Mouse (Mus musculus): ENCODE measurements around the gene Nudt16l1.

The Nudt16l1 gene

DNA sequence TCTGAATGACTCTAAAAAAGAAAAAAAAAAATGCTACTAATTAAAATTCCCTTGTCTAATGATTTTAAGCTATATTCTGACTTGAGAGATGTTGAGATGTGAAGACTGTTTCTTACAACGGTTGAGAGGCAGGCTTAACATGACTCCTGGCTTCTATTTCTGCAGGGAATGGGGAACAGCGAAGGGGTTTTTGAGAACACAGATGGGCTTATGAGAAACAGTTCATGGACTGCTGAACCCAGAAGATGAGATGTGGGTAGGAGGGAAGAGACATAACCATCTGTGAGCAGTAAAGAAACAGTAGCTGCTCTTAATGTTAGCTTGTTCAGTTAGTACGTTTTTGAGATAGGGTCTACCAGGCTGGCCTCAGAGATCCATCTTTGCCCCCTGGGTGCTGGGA, 18.0 kb downstream of the Nudt16l1 start:
- no peak for DNase-seq (ENCODE audit: inconsistent ontology term)

DNA sequence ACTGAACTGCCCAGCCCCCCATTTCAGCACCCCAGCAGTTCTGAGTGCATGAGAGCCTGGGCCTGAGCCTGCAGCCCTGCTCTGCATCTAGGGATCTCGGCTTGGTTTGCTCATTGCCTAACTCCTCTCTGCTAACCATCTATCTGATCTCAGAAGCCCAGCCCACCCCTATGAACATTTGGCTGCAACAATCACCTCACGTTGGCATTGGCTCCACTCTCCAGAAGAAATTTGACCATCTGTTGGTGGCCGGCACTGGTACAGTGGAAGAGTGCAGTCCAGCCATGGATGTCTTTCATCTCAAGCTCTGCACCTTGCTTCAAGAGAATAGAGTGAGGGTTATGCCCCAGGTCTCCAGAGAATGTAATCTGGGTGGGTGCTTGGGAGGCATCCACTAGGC, 18.9 kb downstream of the Nudt16l1 start:
- DNase-seq (ENCODE audit: inconsistent ontology term): no peak

DNA sequence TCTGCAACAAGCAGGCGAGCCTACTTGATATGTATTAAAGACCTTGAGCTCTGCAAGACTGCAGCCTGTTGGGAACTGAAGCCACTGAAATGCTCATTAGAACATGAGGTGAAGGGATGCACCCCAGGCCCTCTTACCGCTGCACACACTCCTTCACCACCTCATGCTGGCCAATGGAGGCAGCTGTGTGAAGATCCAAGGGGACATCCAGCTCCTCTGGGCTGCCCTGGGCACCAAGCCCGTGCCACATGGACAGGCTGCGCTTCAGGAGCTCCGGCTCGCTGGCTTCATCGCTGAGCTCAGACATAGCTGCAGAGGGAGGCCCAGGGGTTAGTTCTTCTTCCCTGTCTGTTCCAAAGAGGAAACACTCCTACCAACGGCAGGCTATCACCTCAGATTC, 21.7 kb downstream of the Nudt16l1 start:
- no peak for DNase-seq (ENCODE audit: inconsistent ontology term)

DNA sequence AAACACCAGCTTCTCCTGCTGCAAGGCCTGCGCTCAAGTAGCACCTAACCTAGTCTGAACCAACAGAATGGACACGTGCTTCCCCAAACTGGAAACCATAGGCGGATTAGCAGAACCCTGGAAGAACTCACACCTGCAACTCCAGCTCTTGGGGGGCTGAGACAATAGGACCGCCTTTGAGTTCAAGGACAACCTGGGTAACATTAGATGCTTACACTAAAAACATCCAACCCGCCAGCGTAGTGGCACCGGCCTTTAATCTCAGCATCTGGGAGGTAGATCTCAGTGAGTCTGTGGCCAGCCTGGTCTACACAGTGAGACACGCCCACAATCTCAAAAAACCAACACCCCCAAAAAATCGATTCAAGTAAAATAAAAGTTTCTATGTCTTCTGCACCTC, 24.8 kb downstream of the Nudt16l1 start:
- DNase-seq (ENCODE audit: inconsistent ontology term): no peak

DNA sequence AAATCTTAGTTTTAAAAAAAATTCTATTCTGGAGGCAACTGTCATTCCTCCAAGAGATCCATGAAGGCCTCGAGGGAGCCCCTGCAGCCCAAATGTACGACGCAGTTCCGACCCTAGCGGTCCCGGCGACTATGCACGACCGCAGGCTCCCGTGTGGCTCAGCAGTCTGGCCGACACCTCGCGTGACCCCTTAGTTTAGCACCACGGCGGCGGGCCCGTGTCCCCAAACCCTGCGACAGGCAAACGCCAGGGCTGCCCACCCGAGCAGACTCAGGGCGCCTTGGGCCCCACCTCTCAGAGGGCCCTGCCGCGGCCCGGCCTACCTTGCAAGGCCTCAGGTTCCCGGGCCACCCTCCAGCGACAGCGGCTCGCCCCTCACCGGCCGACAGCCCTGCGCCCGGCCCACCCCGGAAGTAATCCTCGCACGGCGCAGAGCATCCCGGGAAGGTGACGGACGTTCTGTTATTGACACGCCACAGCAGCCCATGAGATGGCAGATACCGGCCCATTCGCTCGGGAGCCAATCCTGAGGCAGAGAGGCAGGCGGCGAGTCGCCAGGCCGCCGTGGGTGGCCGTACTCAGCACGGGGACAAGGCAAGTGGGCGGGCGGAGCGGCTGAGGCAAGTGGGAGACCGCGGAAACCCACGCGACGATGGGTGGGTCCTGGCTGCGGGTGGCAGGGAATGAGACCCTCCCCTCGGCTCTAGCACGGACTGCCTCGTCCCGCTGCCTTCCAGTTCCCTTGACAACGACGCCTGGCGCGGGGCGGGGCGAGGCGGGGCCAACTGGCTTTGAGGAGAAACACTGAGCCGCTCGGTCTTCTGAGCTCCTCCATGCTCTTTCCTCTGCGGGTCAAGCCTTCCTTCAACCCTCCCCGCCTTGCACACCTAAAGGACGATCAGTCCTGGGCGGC, 25.5 kb downstream of the Nudt16l1 start, which contains the start of gene Anks3:
Gene Anks3 (minus strand): TSS at position 409 of the 913 bp plus-strand sequence.
- peak; percentile 99 for DNase-seq (ENCODE audit: inconsistent ontology term)

DNA sequence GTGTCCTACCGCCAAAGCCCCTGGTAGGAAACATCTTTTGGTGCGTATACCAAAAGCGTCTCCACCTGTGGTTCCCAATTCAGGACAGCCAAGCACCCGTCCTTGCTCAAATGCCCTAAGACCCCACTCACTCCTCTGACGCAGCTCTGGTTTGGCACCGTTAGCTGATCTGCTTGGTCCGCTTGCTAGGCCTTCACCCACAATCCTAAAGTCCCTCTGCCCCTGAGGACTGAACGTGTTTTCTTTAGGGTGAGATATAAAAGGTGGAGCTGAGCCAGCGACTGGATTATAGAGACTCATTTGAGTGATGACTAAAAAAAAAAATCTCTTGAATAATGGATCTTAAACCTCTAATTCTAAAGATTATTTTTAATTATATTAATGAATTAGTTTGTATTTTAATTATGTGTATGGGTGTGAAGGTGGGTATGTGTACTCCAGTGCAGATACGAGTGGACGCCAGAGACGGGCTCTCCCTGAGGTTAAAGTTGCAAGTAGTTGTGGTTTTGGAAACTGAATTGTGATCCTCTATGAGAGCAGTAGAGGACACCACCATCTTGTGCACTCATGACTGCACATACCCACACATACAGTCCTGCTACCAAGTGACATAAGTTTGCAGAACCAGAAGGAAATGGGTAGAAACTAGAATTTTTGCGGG, 26.3 kb downstream of the Nudt16l1 start:
- DNase-seq (ENCODE audit: inconsistent ontology term): no peak

DNA sequence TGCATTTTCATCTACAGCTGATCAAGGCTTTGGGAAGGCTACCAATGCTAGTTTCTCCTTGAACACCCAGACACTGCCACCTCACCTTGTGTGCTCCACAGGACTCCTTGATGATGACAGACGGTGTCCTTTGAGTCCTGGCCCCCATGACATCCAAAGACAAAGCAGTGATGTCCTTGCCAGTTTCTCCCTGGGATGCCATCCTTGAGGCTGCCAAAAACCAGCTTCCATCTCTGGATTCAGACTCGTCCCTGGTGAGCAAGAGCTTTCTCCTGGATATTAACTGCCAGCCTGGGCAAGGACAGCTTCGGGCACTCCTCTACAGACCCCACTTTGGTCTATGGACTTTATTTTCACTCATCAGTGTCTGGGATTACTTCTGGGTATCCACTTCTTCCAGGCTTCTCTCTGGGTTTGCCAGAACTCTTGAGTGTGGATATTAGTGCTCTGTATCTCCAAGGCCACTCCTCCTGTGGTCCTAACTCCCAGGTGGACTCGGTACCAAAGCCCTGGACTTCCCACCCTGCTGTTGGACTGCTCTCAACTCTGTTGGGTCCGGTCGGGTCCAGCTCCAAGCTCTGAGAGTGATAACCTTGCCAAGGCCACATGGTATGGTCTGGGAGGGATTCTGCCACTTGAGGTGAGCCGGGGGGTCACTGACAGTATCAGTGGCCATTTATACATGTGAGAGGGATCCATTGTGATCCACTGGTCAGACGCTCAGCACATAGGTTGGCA, 27.0 kb downstream of the Nudt16l1 start:
- no peak for DNase-seq (ENCODE audit: inconsistent ontology term)

DNA sequence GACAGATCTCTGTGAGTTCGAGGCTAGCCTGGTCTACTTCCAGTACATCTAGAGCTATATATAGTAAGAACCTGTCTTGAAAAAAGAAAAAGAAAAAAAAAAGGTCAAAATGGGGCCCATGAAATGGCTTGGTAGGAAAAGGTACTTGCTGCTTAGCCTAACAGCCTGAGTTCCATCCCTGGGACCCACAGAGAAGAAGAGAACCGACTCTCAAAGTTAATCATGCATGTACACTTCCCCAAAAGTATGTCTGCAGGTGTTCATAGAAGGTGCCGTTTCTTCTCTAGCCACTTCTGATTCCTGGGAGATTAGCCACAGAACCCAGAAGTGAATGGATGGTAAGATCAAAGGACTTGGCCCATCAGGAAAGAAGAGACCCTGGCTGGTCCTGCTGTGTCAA, 29.9 kb downstream of the Nudt16l1 start:
- DNase-seq (ENCODE audit: inconsistent ontology term): no peak

DNA sequence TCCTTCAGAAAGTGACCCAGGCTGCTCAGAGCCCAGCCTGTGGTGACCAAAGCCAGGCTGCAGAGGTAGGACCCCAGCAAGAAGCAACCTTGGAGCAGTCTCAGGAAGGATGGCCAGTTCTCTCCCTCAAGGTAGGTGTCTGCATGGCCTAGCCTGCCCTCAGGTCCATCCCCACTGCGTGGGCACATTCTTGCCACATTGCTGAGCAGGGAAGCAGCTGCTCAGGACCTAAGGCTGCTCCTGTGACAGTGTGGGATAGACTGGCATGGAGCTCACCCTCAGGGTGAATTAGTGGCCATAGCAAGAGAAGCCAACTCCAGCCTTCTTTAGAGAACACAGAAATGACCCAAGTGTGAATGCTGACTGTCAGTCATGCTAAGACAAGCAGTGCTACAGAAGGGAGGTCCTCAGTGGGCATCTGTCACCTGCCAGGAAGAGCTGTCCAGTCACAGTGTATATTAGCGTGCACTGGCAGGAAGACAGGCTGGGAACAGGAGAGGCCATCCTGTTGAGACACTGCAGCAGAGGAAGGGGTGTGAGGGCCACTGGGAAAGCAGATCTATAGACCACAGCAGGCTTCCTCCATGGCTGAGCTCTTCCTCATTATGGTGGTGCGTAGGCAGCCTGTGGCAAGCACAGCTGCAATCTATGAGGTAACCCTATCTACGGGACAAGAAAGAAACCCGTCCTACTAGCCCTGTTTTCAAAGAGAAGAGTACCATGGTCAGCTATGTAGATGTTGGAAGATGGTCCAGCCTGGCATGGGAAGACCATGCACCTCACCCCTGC, 30.7 kb downstream of the Nudt16l1 start:
- DNase-seq (ENCODE audit: inconsistent ontology term): no peak

DNA sequence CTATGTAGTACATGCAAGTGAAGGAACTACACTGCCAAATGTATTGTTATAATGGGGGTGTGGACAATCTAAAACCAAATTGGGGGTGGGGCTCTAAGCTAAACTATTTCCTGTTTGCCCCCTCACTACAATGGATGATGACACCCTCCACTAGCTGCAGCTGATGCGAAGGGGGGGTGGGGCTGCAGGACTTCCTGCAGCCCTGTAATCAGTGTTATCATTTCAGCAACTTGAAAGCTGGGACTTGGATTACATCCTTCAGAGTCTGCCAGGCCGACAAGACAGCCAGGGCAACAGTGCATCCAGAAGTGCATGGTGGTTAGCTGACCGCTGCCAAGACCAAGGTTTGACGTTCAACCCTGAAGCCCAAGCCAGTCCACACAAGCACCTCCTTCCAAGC, 33.1 kb downstream of the Nudt16l1 start:
- DNase-seq (ENCODE audit: inconsistent ontology term): no peak

DNA sequence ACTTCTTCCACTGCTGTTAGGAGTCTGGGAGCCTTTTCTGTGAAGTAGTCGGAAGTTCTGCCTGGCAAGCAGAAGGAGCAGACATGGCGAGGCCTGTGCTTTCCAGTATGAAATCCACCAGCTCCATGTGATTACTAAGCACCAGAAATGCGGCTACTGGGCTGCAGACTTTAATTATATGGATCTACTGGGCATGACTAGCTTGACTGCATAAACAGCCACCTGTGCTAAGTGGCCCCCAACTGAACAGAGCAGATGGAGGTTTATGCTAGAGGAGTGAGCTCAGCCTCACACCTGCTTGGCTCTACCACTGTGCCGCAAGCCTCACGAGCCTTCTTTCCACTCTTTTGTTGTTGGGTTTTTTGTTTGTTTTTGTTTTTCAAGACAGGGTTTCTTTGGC, 36.0 kb downstream of the Nudt16l1 start:
- no peak for DNase-seq (ENCODE audit: inconsistent ontology term)

DNA sequence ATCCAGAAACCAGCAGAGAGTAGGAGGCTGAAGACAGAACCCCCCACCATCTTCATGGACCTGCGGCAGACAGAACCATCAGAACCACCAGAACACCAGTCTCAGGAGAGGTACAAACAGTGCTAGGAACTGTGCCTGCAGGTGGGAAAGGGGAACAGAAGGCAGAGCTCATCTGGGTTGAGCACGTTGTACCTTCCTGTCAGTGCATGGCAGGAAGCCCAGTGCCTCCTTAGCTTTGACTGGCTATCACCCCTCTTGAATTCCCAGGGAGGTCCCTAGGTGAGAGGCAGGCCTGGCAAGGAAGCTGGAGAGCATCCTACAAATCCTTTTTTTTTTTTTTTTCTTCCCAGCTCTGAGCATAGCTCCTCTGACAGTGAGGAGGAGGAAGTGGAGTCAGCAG, 37.6 kb downstream of the Nudt16l1 start:
- no peak for DNase-seq (ENCODE audit: inconsistent ontology term)

DNA sequence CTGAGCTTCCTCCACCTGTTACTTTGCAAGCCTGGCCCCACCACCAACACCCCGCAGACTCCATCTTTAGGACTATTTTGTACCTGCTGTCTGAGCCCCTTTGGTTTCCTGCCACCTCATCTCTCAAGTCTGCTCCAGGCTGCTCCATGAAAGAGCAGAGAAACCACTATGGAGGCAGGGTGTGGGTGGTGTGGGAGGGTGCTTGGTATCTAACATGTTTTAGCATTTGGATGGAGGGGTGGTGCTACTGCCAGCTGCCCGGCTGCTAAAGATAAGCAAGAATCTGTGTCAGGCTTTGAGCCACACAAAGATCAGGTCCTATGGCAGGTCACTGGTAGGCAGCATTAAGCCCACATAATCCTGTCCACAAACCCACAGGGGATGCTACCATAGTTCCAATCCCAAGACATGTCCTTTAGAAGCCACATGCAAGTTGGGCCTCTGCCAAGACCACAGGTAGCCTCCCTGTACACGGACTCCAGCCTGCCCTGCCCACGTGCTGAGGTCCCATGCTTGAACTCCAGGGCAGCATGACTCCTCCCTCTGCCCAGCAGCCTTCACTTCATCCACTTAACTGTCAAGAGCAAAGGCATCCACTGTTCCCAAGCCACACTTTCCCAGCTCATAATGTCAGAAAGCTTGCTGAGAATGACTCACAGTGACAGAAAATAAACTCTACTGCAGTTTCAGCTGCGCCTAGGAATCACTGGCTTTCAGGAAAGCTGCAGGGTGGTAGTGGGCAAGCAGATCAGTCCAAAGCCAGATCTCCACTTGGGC, 39.9 kb downstream of the Nudt16l1 start:
- no peak for DNase-seq (ENCODE audit: inconsistent ontology term)

DNA sequence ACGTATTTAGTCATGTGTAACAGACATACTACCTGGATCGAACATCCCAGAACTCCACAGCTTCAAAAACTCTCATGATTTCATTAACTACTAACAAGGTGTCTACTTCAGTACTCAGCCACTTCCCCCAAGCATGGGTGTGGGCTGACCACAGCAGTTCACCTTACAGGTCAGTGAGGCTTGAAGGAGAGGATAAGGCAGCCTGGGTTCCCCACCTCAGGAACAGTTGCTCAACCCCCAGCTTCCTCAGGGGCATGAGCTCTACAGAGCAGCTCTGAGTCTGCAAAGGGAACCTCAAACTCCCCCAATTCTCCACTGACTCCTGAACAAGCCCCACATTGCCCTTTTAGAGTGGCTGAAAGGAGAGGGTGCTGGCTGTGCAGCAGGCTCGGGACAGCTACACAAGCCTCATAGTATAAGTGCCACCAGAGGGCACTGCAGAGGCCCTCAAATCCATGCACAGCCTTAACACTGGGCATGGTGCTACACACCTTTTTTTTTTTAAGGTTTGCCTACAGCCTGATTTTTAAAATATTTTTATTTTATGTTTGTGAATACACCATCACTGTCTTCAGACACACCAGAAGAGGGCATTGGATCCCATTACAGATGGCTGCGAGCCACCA, 41.3 kb downstream of the Nudt16l1 start:
- no peak for DNase-seq (ENCODE audit: inconsistent ontology term)

DNA sequence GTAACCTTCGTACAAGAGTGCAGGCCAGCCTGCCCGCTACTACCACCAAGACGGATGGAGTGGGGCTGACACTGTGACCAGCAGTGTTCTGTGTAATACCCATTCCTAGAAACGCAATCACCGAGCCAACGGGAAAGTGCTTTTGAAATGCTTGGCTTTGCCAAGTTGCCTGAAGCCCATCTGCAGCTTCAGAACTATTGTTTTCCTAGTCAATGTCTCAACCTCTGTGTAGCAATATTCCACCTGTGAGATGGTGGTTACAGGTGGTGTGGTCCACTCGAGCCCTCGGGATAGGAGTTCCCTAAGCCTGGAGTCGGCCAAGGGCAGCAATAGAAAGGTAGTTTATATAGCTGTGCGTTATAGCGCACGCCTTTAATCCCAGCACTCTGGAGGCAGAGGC, 46.2 kb downstream of the Nudt16l1 start:
- no peak for DNase-seq (ENCODE audit: inconsistent ontology term)
